In genomic region chr4:88525393-88525792, GRCm38 (mm10) we compare ENCODE assay signal across 25 mouse cellular contexts. TPM values are rescaled to one million over a fixed set of nuclear protein-coding genes. Genes with fewer than 3 reads are reported as not detected.
"Had no signal": no experiment of that assay in that cellular context is flagged by ENCODE, and none has a peak within 500 bp of the region (broad histone marks: within the 10 kb centered on the region; RNA-seq: fewer than 3 reads in every experiment).

No protein-coding gene starts in this region.

- DNase-seq: gastrocnemius, postnatal 14 days; gastrocnemius, postnatal 36 days; heart, adult 2 months; heart, postnatal 10 days; heart, postnatal 4 days; kidney, adult 18-20 months; kidney, adult 8-10 months; kidney, postnatal 10 days; kidney, postnatal 25 days; kidney, postnatal 4 days; left cerebral cortex, postnatal 4 days; liver; liver, embryonic 13.5 days had no signal

- ATAC-seq: hindbrain, embryonic 16.5 days; inflammation-experienced regulatory T-cells, adult 6 months; intestine, embryonic 15.5 days; intestine, postnatal 0 days had no signal

RNA-seq across cellular contexts. Expression of gene Ifnb1, which starts 2.8 kb away (rescaled TPM):
- total RNA-seq: gastrocnemius, adult 18-20 months; gastrocnemius, adult 8-10 months; gastrocnemius, postnatal 14 days; gastrocnemius, postnatal 36 days; heart, adult 2 months; heart, postnatal 10 days; heart, postnatal 25 days; heart, postnatal 4 days; layer of hippocampus, adult 2 months; layer of hippocampus, postnatal 10 days; layer of hippocampus, postnatal 25 days; left cerebral cortex, adult 2 months; left cerebral cortex, postnatal 25 days; left cerebral cortex, postnatal 4 days had no signal

RNA-seq across cellular contexts. Expression of gene Ifna15, which starts 32.7 kb away (rescaled TPM):
- total RNA-seq: gastrocnemius, adult 18-20 months; gastrocnemius, adult 8-10 months; gastrocnemius, postnatal 14 days; gastrocnemius, postnatal 36 days; heart, adult 2 months; heart, postnatal 10 days; heart, postnatal 25 days; heart, postnatal 4 days; layer of hippocampus, adult 2 months; layer of hippocampus, postnatal 10 days; layer of hippocampus, postnatal 25 days; left cerebral cortex, adult 2 months; left cerebral cortex, postnatal 25 days; left cerebral cortex, postnatal 4 days had no signal

RNA-seq across cellular contexts. Expression of gene Ifna14, which starts 46.2 kb away (rescaled TPM):
- total RNA-seq: gastrocnemius, adult 18-20 months; gastrocnemius, adult 8-10 months; gastrocnemius, postnatal 14 days; gastrocnemius, postnatal 36 days; heart, adult 2 months; heart, postnatal 10 days; heart, postnatal 25 days; heart, postnatal 4 days; layer of hippocampus, adult 2 months; layer of hippocampus, postnatal 10 days; layer of hippocampus, postnatal 25 days; left cerebral cortex, adult 2 months; left cerebral cortex, postnatal 25 days; left cerebral cortex, postnatal 4 days had no signal
